Comparison of ENCODE assay signal across 21 mouse cellular contexts in the genomic region with DNA sequence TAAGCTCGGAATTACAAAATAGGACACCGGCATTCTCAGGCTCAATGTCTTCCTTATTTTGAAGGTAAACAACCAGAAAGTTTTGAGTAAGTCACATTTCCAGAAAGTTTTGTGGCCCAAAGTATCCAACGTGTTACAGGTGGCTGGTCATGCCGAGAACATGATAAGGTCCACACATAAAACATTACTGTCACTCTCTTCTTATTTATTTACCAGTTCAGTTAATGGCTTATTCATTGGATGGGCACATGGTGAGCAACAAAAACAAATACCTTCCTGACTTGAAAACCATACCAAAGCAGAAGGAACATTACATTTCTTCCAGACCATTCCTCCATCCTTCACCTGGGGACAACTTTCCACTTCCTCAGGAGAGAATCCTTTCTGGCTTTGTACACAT.
"Had no signal": no experiment of that assay in that cellular context is flagged by ENCODE, and none has a peak within 500 bp of the region (broad histone marks: within the 10 kb centered on the region; RNA-seq: fewer than 3 reads in every experiment).

No protein-coding gene starts in this region.

- H3K27me3 ChIP-seq: heart, embryonic 13.5 days; heart, embryonic 15.5 days; hindbrain, embryonic 13.5 days; hindbrain, embryonic 15.5 days; limb, embryonic 13.5 days; limb, embryonic 15.5 days; liver, embryonic 12.5 days had no signal

- H3K4me3 ChIP-seq: heart, adult 2 months; heart, embryonic 13.5 days; heart, embryonic 15.5 days; hindbrain, embryonic 13.5 days; hindbrain, embryonic 15.5 days; limb, embryonic 13.5 days; limb, embryonic 15.5 days; liver, embryonic 12.5 days had no signal

- H3K9me3 ChIP-seq: heart, embryonic 13.5 days; heart, embryonic 15.5 days; hindbrain, embryonic 13.5 days; hindbrain, embryonic 15.5 days; limb, embryonic 13.5 days; limb, embryonic 15.5 days; liver, embryonic 12.5 days had no signal

- H3K4me2 ChIP-seq: heart, embryonic 11.5 days; heart, embryonic 13.5 days; heart, embryonic 15.5 days; hindbrain, embryonic 13.5 days; hindbrain, embryonic 15.5 days; limb, embryonic 13.5 days; limb, embryonic 15.5 days; liver, embryonic 12.5 days had no signal

- H3K9ac ChIP-seq: forebrain, postnatal 0 days; heart, embryonic 13.5 days; heart, embryonic 15.5 days; hindbrain, embryonic 13.5 days; hindbrain, embryonic 15.5 days; limb, embryonic 13.5 days; limb, embryonic 15.5 days; liver, embryonic 12.5 days; liver, embryonic 14.5 days had no signal

- H3K36me3 ChIP-seq: heart, embryonic 13.5 days; heart, embryonic 15.5 days; hindbrain, embryonic 13.5 days; hindbrain, embryonic 15.5 days; limb, embryonic 13.5 days; limb, embryonic 15.5 days; liver, embryonic 12.5 days had no signal

- H3K27ac ChIP-seq: heart, adult 2 months; heart, embryonic 13.5 days; heart, embryonic 15.5 days; hindbrain, embryonic 13.5 days; hindbrain, embryonic 15.5 days; hindbrain, postnatal 0 days; limb, embryonic 13.5 days; limb, embryonic 15.5 days; liver, embryonic 12.5 days; liver, embryonic 14.5 days had no signal

- H3K4me1 ChIP-seq: heart, embryonic 13.5 days; heart, embryonic 15.5 days; hindbrain, embryonic 13.5 days; hindbrain, embryonic 15.5 days; limb, embryonic 13.5 days; limb, embryonic 15.5 days; liver, embryonic 12.5 days had no signal

- DNase-seq: forebrain, postnatal 0 days; gastrocnemius, postnatal 14 days; gastrocnemius, postnatal 36 days; heart, adult 2 months; heart, postnatal 14 days; heart, postnatal 36 days; kidney, adult 11 months; layer of hippocampus, adult 9-11 months; layer of hippocampus, postnatal 36 days; left cerebral cortex, postnatal 4 days had no signal

- ATAC-seq: forebrain, postnatal 0 days; hindbrain, postnatal 0 days; intestine, embryonic 16.5 days; liver, embryonic 12.5 days had no signal
